Mouse (Mus musculus): ENCODE measurements around the gene Maml3.

Gene Maml3

DNA sequence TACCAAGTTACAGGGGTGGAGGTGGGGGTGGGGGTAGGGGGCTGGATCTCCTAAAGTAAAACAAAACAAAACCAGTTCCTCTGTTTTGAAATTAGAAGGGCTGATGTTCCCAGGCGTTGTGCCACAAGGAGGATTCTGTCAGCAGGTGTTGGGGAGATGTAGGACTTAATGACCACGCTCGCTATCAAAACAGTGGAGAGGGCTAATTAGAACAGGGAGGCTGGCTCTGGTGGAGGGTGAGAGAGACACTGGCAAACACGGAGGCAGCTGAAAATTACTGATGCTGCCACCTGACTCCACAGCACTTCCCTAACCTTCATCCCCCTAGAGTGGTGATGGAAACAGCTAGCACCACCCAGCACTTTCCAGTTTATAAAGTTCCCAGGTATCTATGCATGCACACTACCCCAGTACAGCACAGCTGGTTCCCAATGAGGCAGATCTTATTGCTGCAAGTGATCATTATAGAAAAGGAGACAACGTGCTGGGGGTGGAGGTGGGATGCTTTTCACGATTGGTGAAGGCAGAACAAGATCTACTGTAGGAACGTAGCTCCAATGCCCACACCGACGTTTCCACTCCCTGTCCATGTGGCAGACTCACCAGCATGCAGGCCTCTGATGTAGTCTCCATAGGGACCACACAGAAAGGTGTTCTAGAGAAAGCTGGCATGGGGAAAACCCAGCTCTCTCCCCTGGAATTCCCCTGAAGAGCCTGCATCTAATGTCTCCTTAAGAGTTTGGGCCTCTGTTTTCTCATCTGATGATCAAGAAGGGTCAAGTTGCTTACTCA, 332.8 kb downstream of the Maml3 start:
- no peak for DNase-seq

GRCm38 (mm10) chr3:51769196-51769595, 335.7 kb downstream of the Maml3 start:
- DNase-seq: no peak

GRCm38 (mm10) chr3:51765220-51765923, 339.5 kb downstream of the Maml3 start:
- DNase-seq: no peak

GRCm38 (mm10) chr3:51764175-51764574, 340.7 kb downstream of the Maml3 start:
- no peak for DNase-seq

GRCm38 (mm10) chr3:51762900-51763299, 342.0 kb downstream of the Maml3 start:
- no peak for DNase-seq

DNA sequence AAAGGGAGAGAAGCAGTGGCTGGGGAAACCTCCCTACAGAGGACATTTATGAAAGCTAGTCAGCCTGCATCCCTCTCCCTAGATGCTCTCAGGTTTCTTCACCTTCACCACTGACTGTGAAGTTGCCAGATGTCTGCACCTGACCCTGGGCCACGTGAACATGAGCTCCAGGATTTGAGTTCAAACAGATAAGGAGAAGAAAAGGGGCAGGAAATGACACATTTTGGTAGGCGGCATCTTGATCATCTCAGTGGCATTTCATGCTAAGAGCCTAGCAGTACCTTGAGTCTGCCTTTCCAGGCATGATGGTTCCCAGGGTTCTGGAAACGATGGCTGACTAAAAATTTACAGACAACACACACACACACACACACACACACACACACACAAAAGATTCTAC, 345.3 kb downstream of the Maml3 start:
- DNase-seq: no peak

DNA sequence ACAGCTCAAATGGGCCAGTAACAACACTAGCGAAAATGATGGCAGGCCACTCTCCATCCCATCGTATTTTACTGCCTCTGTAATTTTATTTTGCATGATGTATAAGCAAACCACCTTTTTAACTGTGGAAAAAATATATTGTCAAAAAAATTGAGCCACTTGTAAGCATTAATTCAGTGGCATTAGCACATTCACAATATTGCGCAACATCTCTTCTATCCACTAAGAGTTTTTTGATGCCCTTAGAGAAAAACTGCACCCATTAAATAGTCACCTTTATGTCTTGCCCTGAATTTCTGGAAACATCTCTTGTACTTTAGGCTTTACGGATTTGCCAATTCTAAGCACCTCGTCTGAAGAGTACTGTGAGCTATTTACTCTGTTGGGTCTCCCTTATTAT, 347.8 kb downstream of the Maml3 start:
- DNase-seq: no peak

DNA sequence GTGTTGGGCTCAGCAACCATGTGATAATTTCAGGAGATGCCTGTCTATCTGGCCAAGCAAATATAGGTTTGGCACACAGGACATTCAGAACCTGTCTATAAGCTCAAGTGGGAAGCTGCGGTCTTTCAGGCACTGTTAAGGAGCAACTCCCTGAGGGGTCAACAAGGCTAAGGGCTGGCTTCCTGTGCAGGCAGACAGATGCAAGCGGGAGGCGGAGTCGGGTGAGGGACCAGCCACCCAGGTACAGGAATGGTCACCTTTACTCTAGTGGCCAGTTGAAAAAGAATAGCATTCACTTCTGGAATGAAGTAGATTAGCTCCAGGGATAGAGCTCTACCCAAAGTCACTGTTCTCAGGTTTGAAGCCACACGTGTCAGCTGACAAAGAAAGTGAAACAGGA, 348.6 kb downstream of the Maml3 start:
- no peak for DNase-seq

GRCm38 (mm10) chr3:51753262-51753661, 351.6 kb downstream of the Maml3 start:
- DNase-seq: no peak

DNA sequence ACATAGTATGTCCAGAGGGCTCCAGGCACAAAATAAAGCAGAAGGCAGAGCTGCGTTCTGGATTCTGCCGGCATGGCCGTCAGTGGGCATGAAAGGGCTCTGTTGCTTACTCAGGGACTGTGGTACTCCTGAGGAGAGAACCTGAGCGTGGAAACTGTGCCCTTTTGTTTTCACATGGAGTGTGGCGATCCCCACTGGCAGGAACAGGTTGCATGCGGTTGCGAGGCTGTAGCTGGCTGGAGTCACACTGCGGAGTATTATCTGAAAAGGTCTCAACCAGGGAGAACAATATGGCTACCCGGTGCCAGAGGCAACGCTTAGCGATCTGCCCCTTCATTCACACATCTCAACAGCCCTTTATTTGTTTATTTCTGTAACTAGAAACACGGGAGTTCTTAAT, 353.4 kb downstream of the Maml3 start:
- no peak for DNase-seq

DNA sequence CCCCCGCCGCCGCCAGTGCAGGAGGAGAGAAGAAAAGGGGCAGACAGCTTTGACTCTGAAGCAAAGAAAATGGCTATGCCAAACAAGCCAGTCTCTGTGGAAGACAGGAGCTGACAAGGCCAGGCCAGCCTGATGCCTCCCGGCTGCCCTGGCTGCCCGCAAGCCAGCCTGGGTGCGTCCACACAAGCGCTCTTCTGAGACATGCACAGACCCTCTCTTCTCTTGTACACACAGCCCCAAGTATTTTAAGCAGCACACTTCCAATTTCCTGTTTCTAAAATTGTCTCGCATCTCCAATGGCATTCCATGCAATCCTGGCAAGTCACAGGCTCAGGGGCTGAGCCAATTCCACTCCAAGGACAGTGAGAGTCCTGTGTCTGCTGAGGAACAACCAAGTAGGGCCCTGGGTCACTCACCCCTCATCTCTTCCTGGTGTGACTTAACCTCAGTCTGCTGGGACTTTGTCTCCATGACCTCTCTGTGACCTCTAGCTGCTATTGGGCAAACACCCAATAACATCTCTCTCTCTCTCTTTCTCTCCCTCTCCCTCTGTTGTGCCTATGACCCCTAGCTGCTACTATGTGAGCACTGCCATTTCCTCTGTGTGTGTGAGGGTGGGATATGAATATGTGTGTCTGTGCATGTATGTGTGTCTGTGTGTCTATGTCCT, 354.9 kb downstream of the Maml3 start:
- DNase-seq: no peak

- no peak for DNase-seq
Observed at GRCm38 (mm10) chr3:51749421-51749811, 355.5 kb downstream of the Maml3 start.

- DNase-seq: no peak
Observed at GRCm38 (mm10) chr3:51748436-51749376, 356.2 kb downstream of the Maml3 start.

GRCm38 (mm10) chr3:51746816-51747215, 358.1 kb downstream of the Maml3 start:
- no peak for DNase-seq

GRCm38 (mm10) chr3:51745162-51745561, 359.7 kb downstream of the Maml3 start:
- DNase-seq: no peak

DNA sequence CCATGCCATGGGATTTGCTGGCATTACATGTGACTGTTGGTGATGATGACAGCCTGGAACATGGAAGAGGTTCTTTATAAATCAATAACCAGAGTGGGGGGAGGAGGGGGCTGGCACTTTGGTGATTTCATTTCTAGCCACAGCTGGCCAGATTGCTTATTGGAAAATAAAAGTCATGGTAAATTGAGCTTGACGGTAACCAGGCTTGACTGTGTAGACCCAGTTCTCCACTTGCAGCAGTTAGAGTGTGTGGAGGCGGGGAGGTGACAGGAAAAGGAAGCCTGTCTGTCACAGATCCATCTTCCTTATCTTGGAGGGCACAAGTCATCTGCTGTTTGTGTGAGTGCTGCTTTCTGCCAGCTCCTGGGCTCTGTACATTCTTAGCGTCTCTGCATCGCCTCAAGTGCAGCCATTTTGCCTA, 360.5 kb downstream of the Maml3 start:
- no peak for DNase-seq

- DNase-seq: no peak
Observed at GRCm38 (mm10) chr3:51742405-51742804, 362.5 kb downstream of the Maml3 start.

DNA sequence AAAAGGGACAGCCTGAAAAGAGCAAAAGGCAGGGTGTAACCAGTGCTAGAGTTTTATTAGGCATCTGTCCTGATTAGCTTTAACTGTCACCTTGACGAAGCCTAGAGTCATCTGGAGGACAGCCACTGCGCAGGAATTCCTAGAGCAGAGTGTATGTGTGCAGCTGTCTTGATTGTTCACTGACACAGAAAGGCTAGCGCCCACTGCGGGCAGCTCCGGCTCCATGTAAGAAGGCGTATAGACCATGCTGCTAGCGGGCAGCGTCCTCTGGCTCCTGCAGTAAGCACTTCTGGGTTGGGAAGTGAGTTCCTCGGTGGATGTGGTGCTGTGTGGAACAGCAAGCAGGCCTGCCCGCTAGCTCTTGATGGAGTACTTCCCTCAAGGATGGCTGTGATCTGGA, 363.1 kb downstream of the Maml3 start:
- no peak for DNase-seq

- no peak for DNase-seq
Observed at GRCm38 (mm10) chr3:51739835-51740112, 365.1 kb downstream of the Maml3 start.

GRCm38 (mm10) chr3:51739049-51739834, 365.6 kb downstream of the Maml3 start:
- DNase-seq: no peak

DNA sequence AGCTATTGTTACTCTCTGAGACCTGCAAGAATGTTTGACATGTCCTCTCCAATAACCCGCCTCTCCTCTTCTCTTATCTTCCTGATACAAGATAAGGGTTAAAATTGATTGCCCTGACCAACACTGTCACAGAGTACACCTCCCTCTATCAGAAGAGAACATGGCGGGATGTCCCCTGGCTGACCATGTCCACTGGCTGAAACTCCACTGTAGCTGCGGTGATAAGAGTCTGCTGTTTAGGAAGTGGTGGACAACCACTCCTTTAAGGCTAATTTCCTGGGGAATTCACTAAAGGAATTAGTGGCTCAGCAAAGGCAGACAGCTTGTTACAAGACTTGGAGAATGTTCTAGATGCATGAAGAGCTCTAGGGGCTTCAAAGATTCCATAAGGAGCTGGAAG, 371.2 kb downstream of the Maml3 start:
- DNase-seq: no peak

All from right cerebral cortex, adult 18-20 months (tissue).